Mouse (Mus musculus): ENCODE results near the gene Gm49384. TPM values are rescaled to one million over a fixed set of nuclear protein-coding genes. Genes with fewer than 3 reads are reported as not detected.

The Gm49384 gene
- 4.6 TPM for polyA plus RNA-seq (2015; fragmentation: Illumina TruSeq; extraction: RNeasy Lipid Tissue Mini Kit (QIAGEN cat#74804); ENCODE audit: low read depth, low replicate concordance)

DNA sequence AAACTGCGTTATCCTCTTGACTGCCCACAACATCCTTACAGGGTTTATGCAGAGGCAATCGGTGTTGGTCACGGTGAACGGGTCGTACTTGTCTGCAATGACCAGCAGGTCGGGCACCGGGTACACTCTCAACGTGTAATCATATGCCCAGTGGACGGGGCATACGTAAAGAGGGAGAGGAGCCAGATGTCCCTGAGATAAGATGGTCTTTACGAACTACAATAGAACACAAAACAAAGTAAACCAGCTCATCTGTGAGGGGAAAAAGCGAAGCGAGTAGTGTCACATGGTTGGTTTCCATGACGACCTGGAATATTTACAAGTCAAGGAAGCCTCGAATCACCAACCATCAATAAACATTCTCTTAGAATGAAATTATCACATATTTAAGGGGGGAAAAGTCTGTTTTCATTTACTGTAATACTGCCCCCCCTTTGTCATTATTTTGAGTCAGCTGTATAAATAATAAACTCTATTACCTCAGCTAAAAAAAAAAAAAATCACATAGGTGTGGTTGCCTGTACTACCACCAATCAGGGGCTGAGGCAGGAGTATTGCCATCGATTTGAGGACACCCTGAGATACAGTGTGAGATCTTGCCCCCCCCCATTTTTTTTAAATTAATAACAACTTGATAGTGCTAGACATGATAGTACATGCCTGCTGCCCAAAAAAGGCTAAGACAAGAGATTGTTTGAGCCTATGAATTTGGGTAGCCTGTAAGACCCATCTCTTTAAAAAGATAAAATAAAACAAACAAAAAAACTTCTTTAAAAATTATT, at the start of gene Gm49384:
Gene Gm49384 (minus strand): TSS at position 216 of the 782 bp plus-strand sequence.

DNA sequence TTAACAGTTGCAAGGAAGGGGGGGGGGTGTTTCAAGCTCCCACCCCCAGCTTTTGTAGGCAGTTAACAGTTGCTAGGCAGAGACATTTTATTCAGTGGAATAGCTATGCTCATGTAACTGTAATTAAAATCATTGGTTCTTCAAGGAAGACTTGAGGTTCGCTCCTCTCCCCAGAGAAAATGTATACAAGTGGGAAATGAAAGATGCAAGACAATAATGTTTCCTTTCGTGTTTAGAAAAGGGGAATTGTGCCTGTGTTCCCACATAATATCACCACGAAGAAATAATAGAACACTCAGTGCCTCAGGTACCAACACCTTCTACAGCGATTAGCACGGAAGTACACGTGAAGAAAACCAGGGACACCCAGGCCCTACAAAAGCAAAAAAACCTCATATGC, 36.8 kb upstream of the Gm49384 start, which contains the start of gene Klhdc1:
Gene Klhdc1 (plus strand): TSS at position 301 of the 400 bp plus-strand sequence.

DNA sequence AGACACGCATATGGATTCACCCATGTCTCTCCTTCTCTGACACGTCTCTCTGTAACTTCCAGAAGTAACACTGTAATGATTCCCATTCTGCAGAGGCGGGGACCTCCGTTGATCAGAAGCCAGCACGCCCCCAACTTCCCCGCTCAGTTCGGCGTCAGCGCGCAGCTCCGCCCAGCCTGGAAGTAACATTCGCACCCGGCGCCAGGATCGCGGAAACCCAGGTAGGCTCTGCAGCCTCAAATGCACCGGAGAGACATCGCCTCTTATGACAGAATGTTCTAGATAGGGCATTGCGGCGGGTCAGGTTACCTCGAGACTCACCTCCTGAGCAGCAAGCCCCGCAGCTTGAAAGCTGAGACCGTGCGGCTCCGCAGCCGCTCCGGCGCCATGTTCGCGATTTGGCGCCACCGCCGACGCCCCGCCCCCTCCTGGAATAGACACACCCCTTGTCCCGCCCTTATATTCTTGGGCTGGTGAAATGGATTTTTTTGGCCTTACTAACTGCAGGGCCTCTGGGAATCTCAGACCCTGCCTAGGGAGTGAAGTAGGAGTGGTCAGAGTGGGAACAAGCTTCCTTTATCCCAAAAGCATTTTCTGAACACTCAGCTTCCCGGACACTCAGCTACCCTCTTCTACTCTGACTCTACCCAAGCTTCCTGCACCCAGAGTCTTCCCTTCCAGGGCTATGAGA, 23.9 kb upstream of the Gm49384 start, which contains the start of gene Pole2:
Gene Pole2 (minus strand): TSS at position 420 of the 691 bp plus-strand sequence.

DNA sequence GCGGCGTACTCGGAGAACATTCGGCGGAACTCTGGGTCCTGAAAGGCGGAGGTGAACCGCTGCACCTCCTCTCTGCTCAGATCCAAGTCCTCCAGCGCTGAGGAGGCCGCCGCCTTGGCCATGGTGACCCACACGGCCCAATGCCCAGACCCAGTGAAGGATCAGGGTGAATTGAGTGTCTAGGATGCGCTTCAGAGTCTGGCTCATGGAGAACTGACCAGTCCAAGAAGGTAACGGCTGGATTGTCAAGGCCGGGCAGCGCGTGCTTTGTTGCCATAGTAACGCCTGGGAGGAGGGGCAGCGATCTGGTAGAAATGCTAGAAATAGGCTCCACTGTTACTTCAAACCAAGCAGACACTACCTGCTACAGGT, 5.9 kb downstream of the Gm49384 start, which contains the start of gene Dnaaf2:
Gene Dnaaf2 (minus strand): TSS at position 266 of the 372 bp plus-strand sequence.

DNA sequence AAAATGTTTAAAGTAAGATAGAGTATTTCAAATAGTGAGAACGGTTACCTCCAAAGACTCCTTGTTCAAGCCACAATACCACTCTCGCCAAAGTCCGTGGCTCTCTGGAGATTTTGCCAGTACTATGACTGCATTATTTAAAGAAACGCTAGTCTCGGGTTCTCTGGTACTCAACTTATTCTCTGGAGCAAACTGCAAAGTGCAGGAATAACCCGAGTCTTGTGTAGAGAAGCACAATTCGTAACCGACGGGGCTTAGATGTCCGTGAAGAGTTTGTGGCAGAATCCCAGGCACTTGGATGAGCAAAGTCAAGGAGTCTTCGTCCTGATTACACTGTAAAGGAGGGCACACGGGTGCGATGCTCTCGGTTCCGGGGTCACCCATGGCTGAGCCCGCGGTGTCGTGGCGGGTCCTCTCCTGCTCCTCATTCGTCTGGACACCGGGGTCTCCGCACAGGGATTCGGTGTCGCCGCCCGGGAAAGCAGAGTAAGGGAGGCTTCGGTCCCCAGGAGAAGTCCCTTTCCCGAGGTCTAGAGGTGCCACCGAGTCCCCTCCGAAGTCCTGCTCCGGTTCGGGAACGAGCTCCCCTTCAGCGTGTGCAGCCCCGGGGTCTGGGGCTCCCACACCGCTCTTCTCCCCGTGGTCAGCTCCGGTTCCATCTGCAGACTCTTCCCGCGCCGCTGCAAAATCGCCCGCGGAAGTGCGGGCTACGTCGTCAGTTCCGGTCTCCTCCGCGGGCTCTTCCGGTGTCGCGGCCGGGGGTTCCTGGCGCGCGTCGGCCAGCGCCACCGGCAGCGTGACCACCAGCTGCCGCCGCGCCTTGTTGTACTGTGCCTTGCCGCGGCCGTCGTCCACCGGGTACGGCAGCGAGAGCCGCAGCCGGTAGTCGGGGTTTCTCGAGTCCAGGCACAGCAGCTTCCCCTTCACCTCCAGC, 7.4 kb downstream of the Gm49384 start, which contains the start of gene Gm49383:
Gene Gm49383 (minus strand): TSS at position 661 of the 934 bp plus-strand sequence.

DNA sequence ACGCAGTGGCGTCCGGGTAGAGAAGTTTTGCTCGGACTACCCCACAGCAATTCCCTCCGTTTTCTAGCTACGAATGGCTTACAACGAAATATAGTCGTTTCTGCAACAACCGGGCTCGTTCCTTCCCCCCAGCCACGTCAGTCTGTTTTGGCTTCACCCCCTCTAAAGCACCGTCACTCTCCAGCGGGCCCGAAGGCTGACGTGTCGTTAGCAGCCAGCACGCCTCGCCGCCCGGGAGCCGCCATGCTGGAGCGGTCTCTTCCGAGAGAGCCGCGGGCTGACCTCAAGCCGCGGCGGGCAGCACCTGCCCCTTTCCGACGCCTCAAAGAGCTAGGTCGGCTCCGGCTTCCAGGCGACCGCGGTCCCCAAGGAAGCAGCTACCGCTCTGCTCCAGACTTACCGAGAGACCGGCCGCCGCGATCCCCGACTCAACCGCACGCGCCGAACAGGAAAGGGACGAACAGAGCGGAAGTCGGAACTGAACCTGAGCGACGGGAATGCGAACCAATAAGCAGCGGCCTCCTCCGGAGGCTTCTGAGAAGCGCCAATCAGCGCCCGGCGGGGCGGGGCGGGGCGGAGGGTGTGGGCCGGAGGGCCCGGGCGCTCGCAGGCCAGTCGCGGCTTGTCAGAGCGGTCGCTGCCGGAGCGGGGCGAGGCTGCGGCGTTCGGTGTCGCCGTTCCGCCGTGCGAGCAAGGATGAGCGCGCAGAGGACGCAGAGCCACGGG, 20.3 kb downstream of the Gm49384 start, which contains the start of the genes Rpl36al and Mgat2:
Gene Rpl36al (minus strand): TSS at position 501 of the 726 bp plus-strand sequence.
Gene Mgat2 (plus strand): TSS at position 575 of the 726 bp plus-strand sequence.

DNA sequence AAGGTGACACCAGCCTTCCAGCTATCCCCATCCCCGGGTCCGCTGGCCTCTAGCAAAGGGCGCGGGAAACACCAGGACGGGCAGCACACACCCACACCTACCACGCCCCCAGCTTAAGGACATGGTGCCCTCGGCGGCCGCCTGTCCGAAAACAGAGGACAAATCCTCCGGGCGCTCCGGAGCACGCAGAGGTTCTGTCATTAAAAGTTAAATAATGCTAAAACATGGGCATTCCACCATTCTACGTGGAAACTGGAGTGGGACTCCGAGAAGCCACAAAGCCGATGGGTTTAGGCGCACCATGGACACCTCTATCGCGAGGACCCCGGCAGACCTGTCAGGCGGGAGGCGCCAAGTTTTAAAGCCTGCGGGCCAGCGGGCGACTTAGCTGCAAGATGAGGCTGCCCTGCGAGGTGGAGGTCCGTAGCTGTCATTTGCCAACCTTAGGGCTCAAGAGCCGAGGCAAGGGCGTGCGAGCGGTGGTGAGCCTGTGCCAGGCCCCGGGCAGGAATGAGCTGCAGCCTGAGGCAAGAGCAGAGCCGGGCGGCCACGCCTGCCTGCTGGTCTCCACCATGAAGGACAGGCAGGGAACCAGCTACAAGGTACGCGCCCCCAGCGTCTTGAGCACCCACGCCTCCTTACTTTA, 35.5 kb downstream of the Gm49384 start, which contains the start of gene Lrr1:
Gene Lrr1 (plus strand): TSS at position 354 of the 646 bp plus-strand sequence.

DNA sequence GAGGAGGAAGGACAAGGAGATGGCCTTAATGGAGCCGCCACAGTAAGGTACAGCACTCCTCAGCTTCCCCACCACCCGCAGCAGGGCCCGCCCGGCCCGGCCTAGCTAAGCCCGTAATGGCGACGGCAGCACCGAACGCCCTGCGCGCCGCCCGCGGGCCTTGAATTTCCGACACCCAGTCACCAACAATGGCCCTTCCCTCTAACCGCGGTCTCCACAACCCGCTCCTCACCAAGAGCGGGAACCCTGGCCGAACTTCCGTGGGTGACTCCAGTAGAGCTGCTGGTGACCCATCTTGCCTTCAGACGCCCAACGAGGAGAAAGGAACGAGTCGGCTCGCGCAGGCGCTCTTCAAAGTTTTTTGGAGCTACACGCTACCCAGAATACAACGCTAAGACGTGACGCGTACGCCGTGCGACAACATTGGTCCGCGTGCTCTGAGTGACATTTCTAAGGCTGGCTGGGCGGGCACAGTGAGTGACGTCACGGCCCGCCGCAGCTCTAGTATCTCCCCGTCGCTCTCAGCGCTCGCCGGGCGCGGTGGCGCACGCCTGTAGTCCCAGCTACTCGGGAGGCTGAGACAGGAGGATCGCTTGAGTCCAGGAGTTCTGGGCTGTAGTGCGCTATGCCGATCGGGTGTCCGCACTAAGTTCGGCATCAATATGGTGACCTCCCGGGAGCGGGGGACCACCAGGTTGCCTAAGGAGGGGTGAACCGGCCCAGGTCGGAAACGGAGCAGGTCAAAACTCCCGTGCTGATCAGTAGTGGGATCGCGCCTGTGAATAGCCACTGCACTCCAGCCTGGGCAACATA, 45.1 kb downstream of the Gm49384 start, which contains the start of gene Rps29:
Gene Rps29 (minus strand): TSS at position 422 of the 813 bp plus-strand sequence.

Other genes with a start within 250 kb of the Gm49384 start
- gene Rps29, start 45.1 kb downstream of the Gm49384 start, polyA plus RNA-seq (2015; fragmentation: Illumina TruSeq; extraction: RNeasy Lipid Tissue Mini Kit (QIAGEN cat#74804); ENCODE audit: low read depth, low replicate concordance), result 2,609 TPM
- gene Lrr1, start 35.5 kb downstream of the Gm49384 start, polyA plus RNA-seq (2015; fragmentation: Illumina TruSeq; extraction: RNeasy Lipid Tissue Mini Kit (QIAGEN cat#74804); ENCODE audit: low read depth, low replicate concordance), result not detected
- gene Rpl36al, start 20.2 kb downstream of the Gm49384 start, polyA plus RNA-seq (2015; fragmentation: Illumina TruSeq; extraction: RNeasy Lipid Tissue Mini Kit (QIAGEN cat#74804); ENCODE audit: low read depth, low replicate concordance), result 388 TPM
- gene Mgat2, start 20.1 kb downstream of the Gm49384 start, polyA plus RNA-seq (2015; fragmentation: Illumina TruSeq; extraction: RNeasy Lipid Tissue Mini Kit (QIAGEN cat#74804); ENCODE audit: low read depth, low replicate concordance), result 28.9 TPM
- gene Gm49383, start 7.2 kb downstream of the Gm49384 start, polyA plus RNA-seq (2015; fragmentation: Illumina TruSeq; extraction: RNeasy Lipid Tissue Mini Kit (QIAGEN cat#74804); ENCODE audit: low read depth, low replicate concordance), result 4.6 TPM
- gene Dnaaf2, start 5.8 kb downstream of the Gm49384 start, polyA plus RNA-seq (2015; fragmentation: Illumina TruSeq; extraction: RNeasy Lipid Tissue Mini Kit (QIAGEN cat#74804); ENCODE audit: low read depth, low replicate concordance), result 1.5 TPM
- 0.70 TPM for gene Pole2, start 23.9 kb upstream of the Gm49384 start, polyA plus RNA-seq (2015; fragmentation: Illumina TruSeq; extraction: RNeasy Lipid Tissue Mini Kit (QIAGEN cat#74804); ENCODE audit: low read depth, low replicate concordance)
- 23.2 TPM for gene Klhdc1, start 36.9 kb upstream of the Gm49384 start, polyA plus RNA-seq (2015; fragmentation: Illumina TruSeq; extraction: RNeasy Lipid Tissue Mini Kit (QIAGEN cat#74804); ENCODE audit: low read depth, low replicate concordance)
- 215 TPM for gene Klhdc2, start 92.4 kb upstream of the Gm49384 start, polyA plus RNA-seq (2015; fragmentation: Illumina TruSeq; extraction: RNeasy Lipid Tissue Mini Kit (QIAGEN cat#74804); ENCODE audit: low read depth, low replicate concordance)
- 26.5 TPM for gene Nemf, start 152.9 kb upstream of the Gm49384 start, polyA plus RNA-seq (2015; fragmentation: Illumina TruSeq; extraction: RNeasy Lipid Tissue Mini Kit (QIAGEN cat#74804); ENCODE audit: low read depth, low replicate concordance)
- gene Arf6, start 167.9 kb upstream of the Gm49384 start, polyA plus RNA-seq (2015; fragmentation: Illumina TruSeq; extraction: RNeasy Lipid Tissue Mini Kit (QIAGEN cat#74804); ENCODE audit: low read depth, low replicate concordance), result 38.4 TPM
- gene Gm9887, start 168.2 kb upstream of the Gm49384 start, polyA plus RNA-seq (2015; fragmentation: Illumina TruSeq; extraction: RNeasy Lipid Tissue Mini Kit (QIAGEN cat#74804); ENCODE audit: low read depth, low replicate concordance), result not detected